Mouse (Mus musculus) heart, adult 2 months (tissue): ENCODE results near the gene Dytn.

Experiments used
- CTCF ChIP-seq: fragments of 200-600 bp; IDR thresholded peaks from 2 replicates; pipeline ENCODE4 v1.8.1; 2022; ENCODE audit warnings: antibody characterized with exemption, mild to moderate bottlenecking, moderate library complexity
- EP300 ChIP-seq: fragments of 200-500 bp; IDR thresholded peaks from 2 replicates; pipeline ENCODE4 v1.6.1; 2011; ENCODE audit warnings: low read depth, low read length, control low read depth; ENCODE audit not compliant: insufficient read depth
- POLR2A ChIP-seq: fragments of 200-500 bp; IDR thresholded peaks from 2 replicates; pipeline ENCODE4 v1.6.1; 2011; ENCODE audit warnings: mild to moderate bottlenecking, low read depth, low read length, control low read depth; ENCODE audit not compliant: insufficient read depth

DNA sequence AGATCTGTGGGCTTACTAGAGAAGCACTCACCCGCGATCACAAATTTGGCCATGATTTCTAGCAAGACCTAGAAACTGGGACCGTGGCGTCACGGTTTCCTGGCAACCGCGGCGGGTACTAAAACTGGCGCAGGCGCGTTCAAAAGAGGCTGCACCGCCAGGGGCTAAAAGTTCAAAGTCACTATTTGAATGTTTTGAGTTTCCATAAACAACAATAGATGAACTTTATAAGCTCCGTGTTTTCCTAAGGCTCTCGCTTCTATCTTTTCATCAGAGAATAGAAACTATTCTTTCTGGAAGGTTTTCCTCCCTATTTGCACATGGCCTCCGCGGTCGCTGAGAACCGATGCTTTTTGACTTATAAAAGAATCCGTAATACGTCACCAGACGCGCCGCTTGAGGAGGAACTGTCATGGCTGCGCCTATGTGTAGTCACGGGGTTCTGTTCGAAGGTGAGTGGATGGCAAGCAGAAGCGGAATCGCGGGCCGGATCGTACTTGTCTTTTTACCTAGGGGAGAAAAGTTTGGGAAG lies 43.6 kb upstream of the Dytn start, which contains the start of the genes Mdh1b and Fastkd2:
- TF ChIP-seq CTCF, result peak; percentile 56
- 0 out of 2 replicates have a peak, but pooled peaks have one; percentile 44 for TF ChIP-seq POLR2A
- TF ChIP-seq EP300, result peak; percentile 69; the same call in 1 of the 2 replicates
